Mouse (Mus musculus) urinary bladder, postnatal 14 days (tissue): ENCODE measurements around the gene Oscar.
A peak's percentile ranks its signal among the peaks of the same experiment; 100 is the strongest.
"Not testable (repeated sequence)": the region's sequence is repeated elsewhere in the genome, so short reads cannot be mapped to it uniquely, and the experiment has no call there.

Experiments
- DNase-seq: peaks from one replicate; pipeline ENCODE4 v3.0.0; 2021; ENCODE audit warnings: low spot score

Gene Oscar

DNA sequence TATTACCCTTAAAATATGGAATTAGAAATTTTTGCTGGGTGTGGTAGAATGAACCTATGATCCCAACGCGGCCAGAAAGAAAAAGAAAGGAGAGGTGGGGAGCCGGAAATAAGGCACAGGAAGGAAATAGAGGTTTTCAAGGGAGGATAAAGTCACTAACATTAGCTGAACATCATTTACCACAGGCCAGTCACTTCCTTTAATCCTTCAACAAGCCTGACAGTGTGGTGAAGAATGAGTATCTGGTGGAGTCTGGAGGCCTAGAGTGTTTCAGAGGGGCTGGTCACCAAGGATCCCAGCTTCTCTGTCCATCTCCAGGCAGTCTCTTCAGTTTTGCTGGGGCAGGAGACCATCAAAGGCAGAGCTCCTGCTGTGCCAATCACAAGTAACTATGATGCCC is 5.5 kb downstream of the Oscar start:
- DNase-seq: no peak

DNA sequence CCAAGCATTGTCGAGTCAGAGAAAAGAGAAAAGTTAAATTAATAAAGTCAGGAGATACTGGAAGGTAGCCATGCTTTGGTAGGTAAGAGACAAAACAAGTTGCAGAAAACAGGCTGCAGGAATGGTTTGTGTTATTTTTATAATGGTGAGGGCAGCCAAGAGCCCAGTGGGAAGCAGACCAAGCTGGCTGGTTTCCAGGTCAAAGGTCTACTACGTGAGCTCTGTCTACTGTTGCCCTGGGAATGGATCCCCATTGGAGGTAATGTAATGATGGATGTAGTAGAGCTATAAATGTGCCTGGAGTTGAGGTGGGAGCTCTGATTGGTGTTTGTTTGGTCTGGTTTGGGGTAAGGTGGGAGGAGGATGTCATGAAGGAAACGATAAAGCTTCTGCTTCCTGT is 6.9 kb downstream of the Oscar start:
- no peak for DNase-seq

DNA sequence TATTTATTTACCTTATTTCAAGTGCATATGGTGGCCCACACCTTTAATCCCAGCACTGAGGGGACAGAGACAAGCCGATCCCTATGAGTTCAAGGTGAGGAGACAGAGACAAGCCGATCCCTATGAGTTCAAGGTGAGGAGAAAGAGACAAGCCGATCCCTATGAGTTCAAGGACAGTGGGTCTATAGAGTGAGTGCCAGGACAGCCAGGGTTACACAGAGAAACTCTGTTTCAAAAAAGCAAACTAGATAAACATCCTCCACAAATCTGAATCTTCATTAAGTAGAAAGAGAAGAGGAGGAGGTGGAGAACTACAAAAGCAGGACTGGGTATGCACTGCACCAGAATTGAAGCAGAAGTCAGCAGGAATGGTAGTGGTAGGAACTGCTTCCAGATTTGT is 7.3 kb downstream of the Oscar start:
- DNase-seq: no peak

DNA sequence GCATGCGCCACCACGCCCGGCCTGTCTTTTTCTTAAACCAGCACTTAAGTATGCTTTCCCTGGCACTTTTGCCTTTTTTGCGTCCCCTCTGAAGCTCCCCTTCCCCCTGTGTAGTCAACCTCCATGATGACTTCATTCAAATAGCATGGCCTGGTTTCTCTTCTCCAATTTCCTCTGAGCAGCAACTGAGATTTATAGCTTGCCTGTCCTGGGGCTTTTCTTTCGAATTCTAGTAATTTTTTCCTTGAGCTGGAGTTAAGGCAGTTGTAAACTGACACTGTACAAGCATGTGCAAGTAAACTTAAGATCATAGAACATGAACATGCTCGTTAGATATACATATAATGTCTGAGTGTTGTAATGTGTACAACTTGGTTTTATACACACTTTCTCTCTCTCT is 8.6 kb downstream of the Oscar start:
- DNase-seq: no peak

DNA sequence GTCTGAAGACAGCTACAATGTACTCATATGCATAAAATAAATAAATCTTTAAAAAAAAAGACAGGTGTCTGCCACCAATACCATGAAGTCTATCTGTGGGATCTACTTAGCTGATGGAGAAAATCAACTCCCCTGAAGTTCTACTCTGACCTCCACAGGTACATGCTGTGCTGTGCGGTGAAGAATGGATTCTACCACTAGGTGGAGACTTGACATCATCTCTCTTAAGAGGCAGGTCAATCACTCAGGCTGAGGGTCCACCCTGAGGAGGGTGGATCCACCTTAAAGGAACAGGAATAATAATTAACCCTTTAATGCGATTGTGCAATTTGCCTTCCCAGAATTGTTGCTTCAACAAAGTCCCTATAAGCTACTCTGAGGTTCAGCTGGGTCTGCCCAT is 9.2 kb downstream of the Oscar start:
- DNase-seq: no peak

DNA sequence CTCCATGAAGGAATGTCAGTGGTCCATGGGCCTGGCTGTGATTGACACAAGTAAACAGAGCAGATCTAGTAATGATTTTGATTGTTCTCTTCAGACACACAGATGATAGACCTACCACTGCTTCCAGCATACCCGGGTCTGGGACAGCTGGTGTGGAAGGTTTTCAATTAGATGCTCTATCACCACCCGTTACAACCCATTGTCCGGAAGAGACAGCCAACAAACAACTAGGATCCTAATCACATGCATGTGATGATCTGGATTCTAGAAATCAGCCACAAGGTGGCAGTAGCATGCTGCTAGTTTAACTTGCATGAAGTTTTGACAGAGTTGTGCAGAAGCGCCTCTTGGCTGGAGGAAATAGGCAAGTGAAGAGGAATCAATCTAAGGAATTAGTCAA is 14.8 kb downstream of the Oscar start:
- peak; percentile 71 for DNase-seq

DNA sequence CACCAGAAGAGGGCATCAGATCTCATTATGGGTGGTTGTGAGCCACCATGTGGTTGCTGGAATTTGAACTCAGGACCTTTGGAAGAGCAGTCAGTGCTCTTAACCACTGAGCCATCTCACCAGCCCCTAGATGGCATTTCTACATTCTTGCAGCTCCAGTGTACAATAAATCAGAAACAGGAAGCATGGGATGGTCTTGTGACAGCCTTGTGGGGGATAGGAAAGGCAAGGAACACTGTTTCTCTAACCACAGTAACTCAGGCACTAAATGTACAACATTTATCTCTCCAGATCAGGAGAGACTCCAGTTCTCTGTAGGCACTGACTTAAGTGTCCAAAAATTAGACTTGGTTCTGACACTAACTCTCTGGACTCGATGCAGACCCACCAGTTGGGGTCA is 18.2 kb downstream of the Oscar start:
- not testable (repeated sequence) for DNase-seq

DNA sequence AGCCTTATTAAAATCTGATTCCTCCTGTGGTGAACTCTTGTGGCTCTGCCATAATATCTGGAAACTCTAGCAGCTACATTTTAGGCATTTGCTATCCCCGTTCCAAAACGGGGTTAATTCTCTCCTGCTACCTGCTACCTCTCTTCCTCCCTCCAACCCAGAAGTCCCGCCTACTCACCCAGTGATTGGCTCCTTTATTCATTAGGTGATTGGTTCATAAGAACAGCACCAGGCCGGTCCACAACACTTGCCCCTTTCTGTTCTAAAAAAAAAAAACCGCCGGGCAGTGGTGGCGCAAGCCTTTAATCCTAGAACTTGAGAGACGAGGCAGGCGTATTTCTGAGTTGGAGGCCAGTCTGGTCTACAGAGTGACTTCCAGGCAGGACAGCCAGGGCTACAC is 20.8 kb downstream of the Oscar start:
- peak; percentile 32 for DNase-seq

DNA sequence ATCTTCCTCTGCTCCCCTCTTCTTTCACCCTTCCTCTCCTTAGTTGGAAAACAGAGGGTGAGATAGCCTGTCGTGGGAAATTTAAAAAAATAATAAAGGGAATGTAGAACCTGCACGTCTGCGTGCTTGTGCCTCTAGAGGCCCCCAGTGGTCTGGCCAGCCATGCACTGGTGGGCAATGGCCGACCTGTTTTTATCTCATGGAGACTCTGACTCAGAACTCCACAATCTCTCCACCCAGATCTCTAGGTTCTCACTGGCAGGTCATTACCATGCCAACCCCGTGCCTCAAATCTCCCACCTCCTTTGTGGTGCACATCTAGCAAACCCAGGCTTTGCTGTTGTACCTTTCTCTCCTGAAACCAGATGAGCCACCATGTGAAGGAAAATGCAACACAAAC is 21.3 kb downstream of the Oscar start:
- no peak for DNase-seq

DNA sequence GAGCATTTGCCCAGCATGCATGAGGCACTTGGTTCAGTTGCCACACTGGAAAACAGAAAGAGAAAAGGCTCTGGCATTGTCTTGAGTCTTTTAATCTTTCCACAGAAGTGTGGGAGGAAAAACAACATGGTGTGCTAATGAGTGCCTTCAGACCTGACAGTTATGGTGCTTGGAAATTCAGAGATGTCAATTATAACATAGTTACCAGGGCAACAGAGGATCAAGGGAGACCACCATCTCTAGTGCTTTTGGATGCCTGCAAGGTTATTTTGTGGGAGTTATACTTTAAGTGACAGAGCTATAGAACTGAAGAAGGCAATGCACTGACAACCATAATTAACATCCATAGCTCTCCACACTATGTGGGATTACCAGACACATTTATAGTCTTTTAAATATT is 22.1 kb downstream of the Oscar start:
- DNase-seq: no peak

DNA sequence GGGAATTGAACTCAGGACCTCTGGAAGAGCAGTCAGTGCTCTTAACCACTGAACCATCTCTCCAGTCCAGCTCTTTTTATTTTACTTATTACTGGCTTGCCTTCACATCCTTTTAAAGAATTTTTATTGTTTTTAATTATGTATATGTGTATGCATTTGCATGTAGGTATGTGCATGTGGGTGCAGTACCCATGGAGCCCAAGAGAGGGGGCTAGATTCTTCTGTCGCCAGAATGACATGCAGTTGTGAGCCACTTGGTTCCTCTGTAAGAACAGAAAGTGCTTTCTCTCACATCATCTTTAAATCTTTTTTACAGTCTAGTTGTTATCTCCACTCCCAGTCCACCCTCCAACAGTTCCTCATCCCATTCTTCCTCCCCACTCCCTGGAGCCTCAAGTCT is 24.4 kb downstream of the Oscar start:
- DNase-seq: no peak

DNA sequence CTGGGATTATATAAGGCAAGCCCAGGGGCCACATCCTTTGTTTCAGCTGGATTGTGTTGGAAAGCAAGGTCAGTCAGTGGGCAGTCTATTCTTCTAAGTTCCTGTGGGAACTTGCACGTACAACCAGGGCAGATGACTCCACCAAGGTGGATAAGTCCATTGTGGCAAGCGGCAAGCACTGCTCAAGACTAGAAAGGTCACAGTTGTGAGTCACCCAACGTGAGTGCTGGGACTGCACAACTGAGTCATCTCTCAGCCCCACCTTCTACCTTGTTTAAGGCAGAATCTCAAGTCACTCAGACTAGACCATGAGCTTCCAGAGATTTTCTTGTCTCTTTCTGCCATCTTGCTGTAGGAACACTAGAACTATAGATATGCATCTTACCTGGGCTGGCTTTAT is 25.4 kb downstream of the Oscar start:
- DNase-seq: no peak

DNA sequence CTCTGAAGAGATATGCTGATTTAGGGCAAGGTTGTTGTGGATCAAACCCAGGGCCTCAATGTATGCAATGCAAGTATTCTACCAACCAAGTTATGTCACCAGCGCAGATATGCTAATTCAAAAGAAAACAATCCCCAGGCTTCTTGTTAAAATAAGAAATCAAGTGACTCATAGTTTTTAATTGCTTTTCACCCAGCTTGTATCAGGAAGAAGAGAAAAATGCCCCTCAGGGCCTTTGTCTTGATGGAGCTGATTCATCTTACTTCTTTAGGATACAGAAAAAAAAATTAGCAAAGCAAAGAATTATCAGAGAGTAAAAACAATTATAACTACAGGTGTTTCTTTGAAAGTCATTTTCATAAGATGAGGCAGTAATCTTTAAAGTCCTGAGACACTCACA is 28.7 kb downstream of the Oscar start:
- DNase-seq: no peak

DNA sequence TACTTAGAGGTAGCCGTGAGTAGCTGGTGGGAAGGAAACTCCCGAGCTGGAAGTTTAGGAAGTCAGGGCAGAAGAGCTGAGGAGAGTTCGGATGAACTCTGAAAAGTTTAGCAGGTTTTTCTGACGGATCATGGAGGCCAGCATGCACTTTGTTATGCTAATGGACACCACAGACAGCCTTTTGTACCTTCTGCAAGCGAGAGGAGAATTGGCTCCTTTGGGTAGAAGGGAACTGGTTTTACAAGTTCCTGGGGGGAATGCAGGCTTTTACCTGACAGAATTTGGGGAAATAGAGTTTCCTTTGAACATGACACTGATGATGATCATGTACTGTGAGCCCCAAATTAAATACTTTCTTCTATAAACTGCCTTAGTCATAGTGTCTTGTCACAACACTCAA is 29.7 kb downstream of the Oscar start:
- DNase-seq: no peak

DNA sequence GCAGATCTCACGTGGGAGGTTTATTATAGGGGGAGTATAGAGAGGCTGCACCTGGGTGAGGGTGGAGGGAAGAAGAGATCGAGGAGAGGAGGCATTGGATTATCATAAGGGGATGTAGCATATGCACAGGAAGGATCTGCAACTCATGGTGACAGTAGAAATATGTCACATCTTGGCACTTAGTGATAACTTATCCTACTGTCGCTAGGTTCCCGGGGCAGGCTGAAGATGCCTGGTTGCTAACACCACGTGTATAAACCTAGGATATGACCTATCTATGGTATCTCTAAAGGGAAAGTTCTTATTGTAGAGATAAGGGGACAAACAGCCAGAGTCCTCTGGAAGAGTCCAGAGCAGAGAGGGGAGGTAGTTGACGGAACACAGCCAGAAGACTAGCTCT is 30.2 kb downstream of the Oscar start:
- no peak for DNase-seq

DNA sequence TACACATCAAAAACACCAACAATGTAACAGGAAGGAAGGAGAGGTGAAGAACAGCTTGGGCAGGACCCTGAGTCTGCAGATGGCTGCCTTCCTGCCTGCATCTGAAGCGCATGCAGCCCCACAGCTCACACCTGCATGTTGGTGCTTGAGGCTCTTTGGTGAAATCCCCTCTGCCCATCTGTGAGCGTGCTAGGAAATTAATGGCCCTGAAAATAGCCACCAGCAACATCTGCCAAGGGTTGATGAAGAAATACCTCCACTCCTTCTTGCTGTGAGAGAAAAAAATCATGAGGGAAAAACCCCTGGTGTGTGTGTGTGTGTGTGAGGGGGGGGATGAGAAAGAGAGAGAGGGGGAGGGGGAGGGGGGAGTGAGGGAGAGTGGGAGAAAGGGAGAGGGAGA is 35.9 kb downstream of the Oscar start:
- no peak for DNase-seq

DNA sequence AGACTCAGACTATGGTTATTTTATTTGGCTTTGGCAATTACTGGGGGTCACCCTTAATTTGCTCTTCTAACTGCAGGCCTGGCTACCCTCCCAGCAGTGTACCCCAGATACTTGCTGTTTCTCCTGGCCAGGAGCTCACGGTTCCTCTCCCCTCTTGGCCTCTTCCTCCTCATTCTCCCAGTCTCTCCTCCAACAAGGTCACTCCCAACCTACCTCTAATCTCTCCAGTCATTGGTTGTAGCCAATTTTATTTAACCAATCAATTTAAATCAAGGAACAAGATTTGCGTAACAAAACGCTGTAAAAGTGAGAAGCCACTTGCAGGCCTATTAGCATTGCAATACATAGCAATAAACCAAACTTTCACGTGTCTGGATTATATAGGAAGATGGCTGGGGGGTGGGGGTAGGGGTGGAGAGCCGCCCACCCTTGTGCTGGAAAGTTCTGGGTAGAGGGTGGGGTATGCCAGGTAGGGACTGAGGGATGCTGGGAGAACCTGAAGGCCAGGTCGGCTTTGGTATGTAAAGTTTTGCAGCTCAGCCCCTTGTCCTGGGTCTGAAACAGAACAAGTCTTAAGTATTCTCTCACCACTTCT is 36.9 kb downstream of the Oscar start:
- DNase-seq: no peak

DNA sequence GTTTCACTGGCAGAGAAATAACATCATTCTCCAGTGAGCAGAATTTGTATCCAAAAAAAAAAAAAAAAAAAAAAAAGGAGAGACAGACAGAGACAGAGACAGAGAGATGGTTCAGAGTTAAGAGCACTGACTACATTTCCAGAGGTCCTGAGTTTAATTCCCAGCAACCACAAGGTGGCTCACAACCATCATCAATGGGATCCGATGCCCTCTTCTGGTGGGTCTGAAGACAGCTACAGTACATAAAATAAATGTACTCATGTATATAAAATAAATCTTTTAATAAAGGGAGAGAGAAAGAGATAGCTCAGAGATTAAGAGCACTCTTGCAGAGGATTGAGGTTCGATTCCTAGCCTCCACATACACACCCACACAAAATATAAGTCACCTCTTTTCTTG is 37.8 kb downstream of the Oscar start:
- DNase-seq: no peak

DNA sequence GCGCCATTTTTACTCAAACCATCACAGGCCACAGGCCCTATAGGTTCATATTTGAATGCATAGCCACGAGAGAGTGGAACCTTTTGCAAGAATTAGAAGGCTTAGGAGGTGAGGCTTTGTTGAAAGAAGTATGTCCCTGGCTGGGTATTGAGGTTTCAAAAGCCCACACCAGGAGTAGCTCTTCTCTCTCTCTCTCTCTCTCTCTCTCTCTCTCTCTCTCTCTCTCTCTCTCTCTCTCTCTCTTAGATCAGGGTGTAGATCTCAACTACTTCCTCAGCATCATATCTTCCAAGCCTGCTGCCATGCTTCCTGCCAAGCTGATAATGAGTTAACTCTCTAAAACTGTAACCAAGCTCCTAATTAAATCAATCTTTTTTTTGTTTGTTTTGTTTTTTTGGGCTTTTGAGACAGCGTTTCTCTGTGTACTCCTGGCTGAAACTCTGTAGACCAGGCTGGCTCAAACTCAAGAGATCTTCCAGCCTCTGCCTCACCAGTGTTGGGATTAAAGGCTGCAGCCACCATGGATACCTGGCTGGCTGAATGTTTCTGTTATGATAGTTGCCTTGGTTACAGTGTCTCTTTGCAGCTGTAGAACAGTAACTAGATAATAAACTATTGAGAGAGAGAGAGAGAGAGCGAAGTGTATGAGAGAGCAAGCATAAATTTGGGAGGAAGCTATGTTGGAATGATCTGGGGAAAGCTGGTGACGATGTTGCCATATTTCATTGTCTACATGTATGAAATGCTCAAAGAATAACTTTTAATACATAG is 39.4 kb downstream of the Oscar start:
- no peak for DNase-seq

DNA sequence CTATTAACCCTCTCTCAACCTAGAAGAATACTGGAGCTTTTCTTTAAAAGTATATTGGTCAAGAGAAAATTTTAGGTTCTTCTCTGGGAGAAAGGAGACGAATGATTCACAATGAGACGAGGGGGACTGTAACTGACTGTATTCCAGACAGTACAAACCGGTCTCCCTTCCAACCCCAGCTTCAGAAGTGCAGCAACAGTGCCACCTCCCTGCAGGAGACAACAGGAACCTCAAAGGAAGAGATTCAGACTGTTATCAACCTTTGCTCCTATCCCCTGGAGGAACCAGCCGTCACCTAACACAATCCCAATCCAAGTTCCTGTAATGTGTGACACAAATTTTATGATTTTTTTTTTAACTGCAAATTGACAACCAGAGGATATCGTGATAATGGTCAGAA is 41.7 kb downstream of the Oscar start:
- DNase-seq: no peak

DNA sequence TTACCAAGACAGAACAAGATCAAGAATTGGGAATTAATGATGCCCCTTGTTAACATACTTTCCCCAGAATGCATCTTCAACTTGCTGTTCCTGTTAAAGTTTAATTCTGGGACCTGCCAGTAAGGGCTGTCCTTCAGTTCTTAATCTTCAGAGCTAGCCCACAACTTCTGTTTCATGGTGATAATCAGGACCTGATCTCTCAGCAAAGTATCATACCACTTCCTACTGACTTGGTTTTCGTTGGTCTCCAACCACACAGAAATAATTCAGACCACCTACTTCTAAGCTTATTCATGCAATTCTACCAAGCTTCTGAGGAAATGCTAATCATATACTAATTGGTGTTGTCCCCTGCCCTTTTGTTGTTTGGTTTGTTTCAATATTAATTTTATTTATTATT is 44.1 kb downstream of the Oscar start:
- DNase-seq: no peak

DNA sequence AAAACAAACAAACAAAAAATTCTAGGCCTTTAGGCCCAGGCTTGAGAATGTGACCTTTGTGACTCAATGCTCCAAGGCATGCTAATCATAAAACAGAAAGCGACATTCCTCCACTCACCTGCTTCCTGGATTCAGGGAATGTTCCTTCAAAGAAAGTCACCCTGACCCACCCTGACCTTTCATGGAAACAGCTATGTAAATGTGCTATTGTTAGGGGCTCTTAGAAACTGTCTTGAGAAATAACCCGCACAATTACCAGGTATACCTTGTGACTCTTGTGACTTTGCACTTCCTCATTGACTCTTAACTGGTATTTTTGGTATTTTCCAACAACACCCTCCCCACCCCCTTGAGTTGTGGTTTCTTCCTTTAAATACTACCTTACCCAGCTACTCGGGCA is 45.4 kb downstream of the Oscar start:
- not testable (repeated sequence) for DNase-seq

DNA sequence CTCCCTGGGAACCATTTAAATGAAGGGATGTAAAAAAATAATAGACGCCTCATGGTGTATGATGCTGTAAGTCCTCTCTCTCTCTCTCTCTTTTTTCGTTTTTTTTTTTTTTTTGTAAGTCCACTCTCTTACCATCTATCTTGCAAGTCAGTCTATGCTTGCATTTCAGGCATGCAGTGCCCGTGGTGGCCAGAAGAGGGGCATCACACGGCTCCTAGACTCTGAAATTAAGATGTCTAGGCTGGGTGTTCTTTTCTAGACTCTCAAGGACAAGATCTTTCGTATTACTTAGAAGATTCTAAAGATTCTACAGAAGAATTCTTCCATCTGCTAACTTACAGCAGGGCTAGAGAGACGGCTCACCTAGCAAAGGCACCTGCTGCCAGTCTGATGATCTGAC is 46.2 kb downstream of the Oscar start:
- no peak for DNase-seq

DNA sequence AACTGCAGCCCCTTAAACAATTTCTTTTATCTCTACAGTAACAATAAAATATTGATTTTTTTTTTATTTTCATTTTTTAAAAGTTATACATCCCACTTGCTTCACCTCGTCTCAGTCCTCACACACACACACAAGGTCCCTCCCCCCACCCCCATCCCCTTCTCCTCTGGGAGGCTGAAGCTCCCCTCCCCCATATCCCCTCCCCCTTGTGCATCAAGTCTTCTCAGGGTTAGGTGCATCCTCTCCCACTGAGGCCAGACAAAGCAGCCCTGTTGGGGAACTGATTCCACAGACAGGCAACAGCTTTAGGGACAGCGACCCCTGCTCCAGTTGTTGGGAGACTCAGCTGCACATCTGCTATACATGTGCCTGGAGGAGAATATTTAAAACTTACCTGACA is 48.6 kb downstream of the Oscar start:
- DNase-seq: no peak
